Mouse (Mus musculus) macrophage (primary cell): ENCODE data around the gene Tmem221. TPM values are rescaled to one million over a fixed set of nuclear protein-coding genes. Genes with fewer than 3 reads are reported as not detected.
A peak's percentile ranks its signal among the peaks of the same experiment; 100 is the strongest.

Experiments
- H3K27ac ChIP-seq: fragments of 350-480 bp; formaldehyde crosslinking; 2 replicates; pipeline ENCODE4 v1.9.0; 2021
- H3K36me3 ChIP-seq: fragments of 350-480 bp; formaldehyde crosslinking; 2 replicates; pipeline ENCODE4 v1.9.0; 2021; ENCODE audit errors: inconsistent target
- H3K4me3 ChIP-seq: fragments of 350-480 bp; formaldehyde crosslinking; 2 replicates; pipeline ENCODE4 v1.9.0; 2021; ENCODE audit errors: inconsistent target
- H3K79me2 ChIP-seq: fragments of 350-480 bp; formaldehyde crosslinking; 2 replicates; pipeline ENCODE4 v1.9.0; 2021; ENCODE audit errors: inconsistent target
- WGBS: methylation state at CpG from one replicate; pipeline ENCODE4 v1.1.7; 2026; ENCODE audit warnings: inconsistent platforms; ENCODE audit not compliant: missing documents; 5-methylcytosine and 5-hydroxymethylcytosine counted together
- polyA plus RNA-seq: library from polyadenylated mRNA; stranded (reverse); fragments of 250-400 nt; gene quantifications from 3 replicates; pipeline ENCODE4 v1.2.4, GENCODE M21; 2018; ENCODE audit warnings: inconsistent platforms
- total RNA-seq, 78 experiments: library from RNA; depleted of rRNA; stranded (reverse); fragments of 250-400 nt; gene quantifications; 1 replicate in 9 of 78; 2 replicates in 24 of 78; 3 replicates in 43 of 78; 4 replicates in 2 of 78; pipeline ENCODE4 v1.2.4; 2018; ENCODE audit warnings: inconsistent platforms in 56 of 78

Tmem221 gene
- 1 to 10 TPM in 10 of 26 experiments, under 1 TPM in 9, not detected in 7; 0.58 to 2.4 (median 1.0) TPM for total RNA-seq (2018; cell fraction: chromatin; rRNA removed)
- 10 to 100 TPM in 4 of 26 experiments, 1 to 10 TPM in 22; 5.0 to 13.4 (median 8.5) TPM for total RNA-seq (2018; cell fraction: cytosol; rRNA removed)
- 10 to 100 TPM in 3 of 26 experiments, 1 to 10 TPM in 23; 1.8 to 11.6 (median 6.1) TPM for total RNA-seq (2018; cell fraction: nucleus; rRNA removed)
- 3.2 to 9.9 TPM (median 8.7 TPM) in 3 replicates for polyA plus RNA-seq

- Histone ChIP-seq H3K79me2 (no peaks in the 10 kb centered on the region), H3K4me3 (peak within 1 kb of the TSS; percentile 35), H3K36me3 (no peaks in the 10 kb centered on the region), H3K27ac (no peak within 1 kb of the TSS)
- WGBS: 10% methylated on average over 70 of the region's 70 CpGs
Measured at GRCm38 (mm10) chr8:71558071-71558957, at the start of gene Tmem221. Tmem221 (minus strand) TSS chr8:71558871.

- Histone ChIP-seq H3K36me3 (no peaks in the 10 kb centered on the region), H3K27ac (no peak overlapping the region)
Measured at GRCm38 (mm10) chr8:71604021-71604420, 45.4 kb upstream of the Tmem221 start.

GRCm38 (mm10) chr8:71602666-71603334 is 44.1 kb upstream of the Tmem221 start:
- no peak overlapping the region for H3K27ac ChIP-seq
- H3K36me3 ChIP-seq: no peaks in the 10 kb centered on the region
- H3K79me2 ChIP-seq: no peaks in the 10 kb centered on the region
- no peak overlapping the region for H3K4me3 ChIP-seq
- 11% methylated on average over 32 of the region's 32 CpGs for WGBS

More at GRCm38 (mm10) chr8:71604021-71604420, 45.4 kb upstream of the Tmem221 start:
- Histone ChIP-seq H3K4me3 (no peak overlapping the region), H3K79me2 (no peaks in the 10 kb centered on the region)
- WGBS: 84% methylated on average over 7 of the region's 7 CpGs

- 18% methylated on average over 52 of the region's 65 CpGs for WGBS
- no peak overlapping the region for H3K4me3 ChIP-seq
- H3K36me3 ChIP-seq: no peaks in the 10 kb centered on the region
- H3K27ac ChIP-seq: no peak overlapping the region
- no peaks in the 10 kb centered on the region for H3K79me2 ChIP-seq
Measured at GRCm38 (mm10) chr8:71601939-71602665, 43.4 kb upstream of the Tmem221 start.

- Histone ChIP-seq H3K27ac (no peak overlapping the region), H3K36me3 (no peaks in the 10 kb centered on the region), H3K4me3 (no peak overlapping the region), H3K79me2 (peaks cover 2% of the 10 kb centered on the region; the same call in 1 of the 2 replicates)
- WGBS: 95% methylated on average over 5 of the region's 5 CpGs
Measured at GRCm38 (mm10) chr8:71598841-71599240, 40.2 kb upstream of the Tmem221 start.

- Histone ChIP-seq H3K36me3 (no peaks in the 10 kb centered on the region), H3K4me3 (no peak overlapping the region), H3K27ac (no peak overlapping the region), H3K79me2 (peaks cover 7% of the 10 kb centered on the region)
Measured at GRCm38 (mm10) chr8:71598375-71598774, 39.7 kb upstream of the Tmem221 start.

GRCm38 (mm10) chr8:71597451-71597850 is 38.8 kb upstream of the Tmem221 start, which contains the start of gene Fam129c:
Fam129c (plus strand) TSS chr8:71597648.
- H3K36me3 ChIP-seq: no peaks in the 10 kb centered on the region
- no peak within 1 kb of the TSS for H3K4me3 ChIP-seq
- 91% methylated on average over 3 of the region's 3 CpGs for WGBS
- H3K79me2 ChIP-seq: peaks cover 15% of the 10 kb centered on the region
- no peak within 1 kb of the TSS for H3K27ac ChIP-seq

- H3K79me2 ChIP-seq: peaks cover 15% of the 10 kb centered on the region
- no peaks in the 10 kb centered on the region for H3K36me3 ChIP-seq
- no peak overlapping the region for H3K27ac ChIP-seq
- WGBS: 40% methylated on average over 4 of the region's 4 CpGs
- no peak overlapping the region for H3K4me3 ChIP-seq
Measured at GRCm38 (mm10) chr8:71596798-71597197, 38.1 kb upstream of the Tmem221 start.

GRCm38 (mm10) chr8:71596384-71596783 is 37.7 kb upstream of the Tmem221 start:
- no peak overlapping the region for H3K27ac ChIP-seq
- no peak overlapping the region for H3K4me3 ChIP-seq
- WGBS: 80% methylated on average over 6 of the region's 6 CpGs
- H3K79me2 ChIP-seq: peaks cover 15% of the 10 kb centered on the region
- H3K36me3 ChIP-seq: no peaks in the 10 kb centered on the region

- H3K36me3 ChIP-seq: no peaks in the 10 kb centered on the region
- H3K27ac ChIP-seq: no peak overlapping the region
- 22% methylated on average over 27 of the region's 27 CpGs for WGBS
- H3K4me3 ChIP-seq: no peak overlapping the region
- H3K79me2 ChIP-seq: peaks cover 20% of the 10 kb centered on the region
Measured at GRCm38 (mm10) chr8:71595862-71596261, 37.2 kb upstream of the Tmem221 start.

- 93% methylated on average over 4 of the region's 4 CpGs for WGBS
- Histone ChIP-seq H3K4me3 (no peak overlapping the region), H3K27ac (no peak overlapping the region), H3K79me2 (peaks cover 24% of the 10 kb centered on the region), H3K36me3 (no peaks in the 10 kb centered on the region)
Measured at GRCm38 (mm10) chr8:71594324-71594722, 35.7 kb upstream of the Tmem221 start.

- no peak overlapping the region for H3K4me3 ChIP-seq
- no peaks in the 10 kb centered on the region for H3K36me3 ChIP-seq
- H3K27ac ChIP-seq: no peak overlapping the region
- peaks cover 24% of the 10 kb centered on the region for H3K79me2 ChIP-seq
- 88% methylated on average over 8 of the region's 8 CpGs for WGBS
Measured at GRCm38 (mm10) chr8:71593556-71594323, 35.1 kb upstream of the Tmem221 start.

- H3K36me3 ChIP-seq: no peaks in the 10 kb centered on the region
- WGBS: 4% methylated on average over 46 of the region's 60 CpGs
- H3K27ac ChIP-seq: peak overlapping the region; percentile 55
- H3K79me2 ChIP-seq: peaks cover 24% of the 10 kb centered on the region
- peak overlapping the region; percentile 56 for H3K4me3 ChIP-seq
Measured at GRCm38 (mm10) chr8:71592374-71593170, 33.9 kb upstream of the Tmem221 start.
